ENCODE assay signal across 9 mouse cellular contexts in genomic region chr4:129086078-129086477, GRCm38 (mm10). TPM values are rescaled to one million over a fixed set of nuclear protein-coding genes. Genes with fewer than 3 reads are reported as not detected.
DNase-seq lines count a peak whose midpoint lies in the region; ATAC-seq and TF ChIP-seq lines count a peak whose summit lies in the region.
"Had no signal": no experiment of that assay in that cellular context is flagged by ENCODE, and none has a peak within 500 bp of the region (broad histone marks: within the 10 kb centered on the region; RNA-seq: fewer than 3 reads in every experiment).

No protein-coding gene starts in this region.

- no peak overlapping the region for H3K27ac ChIP-seq in liver, embryonic 11.5 days (ENCODE audit: low read depth, low read length)
- no peak overlapping the region for H3K27ac ChIP-seq in embryonic facial prominence, embryonic 10.5 days (replicated peaks)
- H3K27ac ChIP-seq in spleen, adult 2 months (ENCODE audit: insufficient read depth, low read length), result no peak overlapping the region
- H3K27ac ChIP-seq: macrophage had no signal

- H3K4me3 ChIP-seq in liver, embryonic 11.5 days (ENCODE audit: low read depth, low read length), result no peak overlapping the region
- no peak overlapping the region for H3K4me3 ChIP-seq in embryonic facial prominence, embryonic 10.5 days
- H3K4me3 ChIP-seq in spleen, adult 2 months (ENCODE audit: extremely low read depth, insufficient read depth, insufficient read length), result no peak overlapping the region

- WGBS in liver, embryonic 11.5 days, result 27% methylated on average over 8 of the region's 8 CpGs
- WGBS in embryonic facial prominence, embryonic 10.5 days, result 30% methylated on average over 8 of the region's 8 CpGs
- WGBS in spleen, adult 2 months, result 36% methylated on average over 8 of the region's 8 CpGs

- H3K9me3 ChIP-seq in liver, embryonic 11.5 days (ENCODE audit: control insufficient read depth, low read length), result no peaks in the 10 kb centered on the region
- H3K9me3 ChIP-seq in embryonic facial prominence, embryonic 10.5 days, result no peaks in the 10 kb centered on the region

- DNase-seq in liver, result peak; percentile 58
- DNase-seq in liver, embryonic 11.5 days (ENCODE audit: low spot score), result no peak
- DNase-seq in adrenal gland, postnatal 14 days, result peak; percentile 79
- peak; percentile 73 for DNase-seq in embryonic facial prominence, embryonic 10.5 days (ENCODE audit: low spot score)
- peak; percentile 54 for DNase-seq in layer of hippocampus, adult 9-11 months
- DNase-seq in spleen, adult 2 months (ENCODE audit: low read depth in 1 of 2, low spot score in 2 of 2), result peak; percentile 48 to 59

- no peak overlapping the region for H3K4me2 ChIP-seq in liver, embryonic 11.5 days

- H3K4me1 ChIP-seq in liver, embryonic 11.5 days (replicated peaks; ENCODE audit: control insufficient read depth, insufficient read depth, low read length), result no peaks in the 10 kb centered on the region
- H3K4me1 ChIP-seq in embryonic facial prominence, embryonic 10.5 days, result no peaks in the 10 kb centered on the region
- no peaks in the 10 kb centered on the region for H3K4me1 ChIP-seq in spleen, adult 2 months (ENCODE audit: control insufficient read depth, insufficient read depth, insufficient read length)

- TF ChIP-seq POLR2A in spleen, adult 2 months (IDR thresholded peaks at IDR 0.05; ENCODE audit: low read depth, low read length), result no peak

- no peaks in the 10 kb centered on the region for H3K27me3 ChIP-seq in liver, embryonic 11.5 days (replicated peaks; ENCODE audit: control insufficient read depth, insufficient read depth, low read length)
- no peaks in the 10 kb centered on the region for H3K27me3 ChIP-seq in embryonic facial prominence, embryonic 10.5 days (replicated peaks; ENCODE audit: low read depth, poor library complexity, severe bottlenecking)
- no peaks in the 10 kb centered on the region for H3K27me3 ChIP-seq in spleen, adult 2 months (ENCODE audit: control insufficient read depth, insufficient read depth, low read length)

- ATAC-seq in liver, embryonic 11.5 days (replicated peaks; ENCODE audit: low FRiP score), result no peak
- ATAC-seq in hematopoietic stem cell, adult 5-6 weeks (replicated peaks in 1 of 2; ENCODE audit: insufficient read depth in 1 of 2, low FRiP score in 2 of 2, low TSS enrichment in 1 of 2, low read depth in 1 of 2, poor library complexity in 2 of 2, severe bottlenecking in 2 of 2), result peak; percentile 28 to 55; a peak in 2 of 4 replicates
- ATAC-seq in megakaryocyte-erythroid progenitor cell, adult 5-6 weeks (replicated peaks; ENCODE audit: low FRiP score, low TSS enrichment, poor library complexity, severe bottlenecking), result peak; percentile 55; the same call in 1 of the 2 replicates

- no peak overlapping the region for H3K9ac ChIP-seq in liver, embryonic 11.5 days (ENCODE audit: low read depth, low read length)

- H3K36me3 ChIP-seq in liver, embryonic 11.5 days (ENCODE audit: control insufficient read depth, insufficient read depth, low read length), result peaks cover 5% of the 10 kb centered on the region; the same call in 1 of the 2 replicates
- H3K36me3 ChIP-seq in embryonic facial prominence, embryonic 10.5 days (replicated peaks), result peaks cover 41% of the 10 kb centered on the region
- H3K36me3 ChIP-seq in spleen, adult 2 months (ENCODE audit: control insufficient read depth, insufficient read depth, low read length), result peaks cover 16% of the 10 kb centered on the region

- TF ChIP-seq CTCF in spleen, adult 2 months (IDR thresholded peaks at IDR 0.05; ENCODE audit: extremely low read depth, insufficient read depth, insufficient read length, insufficient replicate concordance), result peak; percentile 59; the same call in 1 of the 2 replicates

RNA-seq across cellular contexts. Expression of gene Tmem54, which starts 19.3 kb away (rescaled TPM):
- 2.3 and 3.3 TPM in 2 replicates for polyA plus RNA-seq in liver, embryonic 11.5 days (2014; fragmentation: Nextera tagmentation; extraction: Ambion mirVana)
- total RNA-seq in adrenal gland, postnatal 14 days (2021), result not detected in 2 replicates
- 10.6 and 11.8 TPM in 2 replicates for polyA plus RNA-seq in embryonic facial prominence, embryonic 10.5 days (2016; fragmentation: Nextera tagmentation; extraction: Ambion mirVana)
- not detected in 2 replicates for total RNA-seq in hematopoietic stem cell, adult 5-6 weeks (2017)
- total RNA-seq in megakaryocyte-erythroid progenitor cell, adult 5-6 weeks (2014; fragmentation: Nextera tagmentation), result not detected in 2 replicates
- total RNA-seq in megakaryocyte-erythroid progenitor cell, adult 5-6 weeks (2017), result not detected in 2 replicates
- 0.60 TPM in 1 of 2 replicates, not detected in the other for polyA plus RNA-seq in spleen, adult 2 months (2012; rRNA removed)
- polyA plus RNA-seq: macrophage had no signal

RNA-seq across cellular contexts. Expression of gene Rnf19b, which starts 28.0 kb away (rescaled TPM):
- 6.7 and 7.2 TPM in 2 replicates for polyA plus RNA-seq in liver, embryonic 11.5 days (2014; fragmentation: Nextera tagmentation; extraction: Ambion mirVana)
- 23.8 and 25.9 TPM in 2 replicates for total RNA-seq in adrenal gland, postnatal 14 days (2021)
- polyA plus RNA-seq in embryonic facial prominence, embryonic 10.5 days (2016; fragmentation: Nextera tagmentation; extraction: Ambion mirVana), result 7.9 and 8.4 TPM in 2 replicates
- 59.5 and 74.9 TPM in 2 replicates for total RNA-seq in hematopoietic stem cell, adult 5-6 weeks (2017)
- 12.1 and 15.0 TPM in 2 replicates for total RNA-seq in megakaryocyte-erythroid progenitor cell, adult 5-6 weeks (2014; fragmentation: Nextera tagmentation)
- 26.7 and 28.3 TPM in 2 replicates for total RNA-seq in megakaryocyte-erythroid progenitor cell, adult 5-6 weeks (2017)
- 109 and 136 TPM in 2 replicates for polyA plus RNA-seq in spleen, adult 2 months (2012; rRNA removed)

RNA-seq across cellular contexts. Expression of gene Hpca, which starts 35.8 kb away (rescaled TPM):
- polyA plus RNA-seq in liver, embryonic 11.5 days (2014; fragmentation: Nextera tagmentation; extraction: Ambion mirVana), result 3.1 and 4.4 TPM in 2 replicates
- total RNA-seq in adrenal gland, postnatal 14 days (2021), result 1.2 and 5.1 TPM in 2 replicates
- 0.66 and 1.8 TPM in 2 replicates for polyA plus RNA-seq in embryonic facial prominence, embryonic 10.5 days (2016; fragmentation: Nextera tagmentation; extraction: Ambion mirVana)
- total RNA-seq in hematopoietic stem cell, adult 5-6 weeks (2017), result not detected in 2 replicates
- not detected in 2 replicates for total RNA-seq in megakaryocyte-erythroid progenitor cell, adult 5-6 weeks (2014; fragmentation: Nextera tagmentation)
- not detected in 2 replicates for total RNA-seq in megakaryocyte-erythroid progenitor cell, adult 5-6 weeks (2017)
- polyA plus RNA-seq in spleen, adult 2 months (2012; rRNA removed), result 0.05 TPM in 1 of 2 replicates, not detected in the other
- polyA plus RNA-seq: macrophage had no signal

RNA-seq across cellular contexts. Expression of gene Fndc5, which starts 50.7 kb away (rescaled TPM):
- 1.8 and 2.0 TPM in 2 replicates for polyA plus RNA-seq in liver, embryonic 11.5 days (2014; fragmentation: Nextera tagmentation; extraction: Ambion mirVana)
- 13.1 and 18.0 TPM in 2 replicates for total RNA-seq in adrenal gland, postnatal 14 days (2021)
- polyA plus RNA-seq in embryonic facial prominence, embryonic 10.5 days (2016; fragmentation: Nextera tagmentation; extraction: Ambion mirVana), result 1.5 TPM in 2 replicates
- total RNA-seq in hematopoietic stem cell, adult 5-6 weeks (2017), result 0.25 TPM in 1 of 2 replicates, not detected in the other
- not detected in 2 replicates for total RNA-seq in megakaryocyte-erythroid progenitor cell, adult 5-6 weeks (2014; fragmentation: Nextera tagmentation)
- total RNA-seq in megakaryocyte-erythroid progenitor cell, adult 5-6 weeks (2017), result 0.65 and 0.75 TPM in 2 replicates
- 0.58 and 0.70 TPM in 2 replicates for polyA plus RNA-seq in spleen, adult 2 months (2012; rRNA removed)
- polyA plus RNA-seq: macrophage had no signal
